Mouse (Mus musculus) kidney, adult 11 months (tissue): ENCODE measurements around the gene Itga3.
"Not testable (repeated sequence)": the region's sequence is repeated elsewhere in the genome, so short reads cannot be mapped to it uniquely, and the experiment has no call there.

Source experiments
- DNase-seq: peaks from one replicate; pipeline ENCODE4 v3.0.0; 2022

Gene Itga3

GRCm38 (mm10) chr11:95026090-95026542, 50.5 kb downstream of the Itga3 start:
- DNase-seq, result peak; percentile 48

- peak; percentile 43 for DNase-seq
These were observed 51.2 kb downstream of the Itga3 start for GRCm38 (mm10) chr11:95025227-95026012.

DNA sequence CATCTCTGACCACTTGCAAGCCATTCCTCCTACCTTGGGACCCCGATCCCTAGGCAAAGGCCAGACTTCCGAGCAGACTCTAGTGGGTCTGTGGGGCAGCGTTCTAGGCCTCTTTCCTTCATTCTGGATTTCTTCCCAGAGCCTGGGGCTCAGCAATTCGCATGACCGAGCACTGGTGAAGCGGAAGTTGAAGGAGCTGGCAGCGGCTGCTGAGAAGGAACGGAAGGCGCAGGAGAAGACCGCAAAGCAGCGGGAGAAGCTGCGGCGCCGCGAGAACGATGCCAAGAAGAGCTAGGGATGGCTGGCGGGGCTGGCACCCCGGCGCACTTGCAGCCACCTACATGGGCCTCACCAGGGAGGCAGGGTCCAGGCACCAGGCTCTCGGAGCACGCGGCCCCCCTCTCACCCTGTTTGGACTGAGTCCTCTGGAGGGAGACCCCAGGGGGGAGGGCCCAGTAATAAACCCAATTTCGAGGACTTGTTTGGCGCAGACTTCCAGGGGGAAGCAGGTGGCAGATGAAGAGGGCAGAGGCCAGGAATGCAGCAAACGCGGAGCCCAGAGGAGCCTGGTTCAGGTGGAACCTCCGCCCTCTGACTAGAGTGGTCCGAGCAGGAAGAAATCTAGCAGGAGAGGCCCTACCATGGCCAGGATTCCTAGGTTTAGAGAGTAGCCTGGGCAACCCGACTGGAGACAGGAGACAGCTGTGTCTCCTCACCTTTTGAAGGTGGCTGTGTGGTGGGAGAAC, 52.0 kb downstream of the Itga3 start:
- peak; percentile 71 for DNase-seq

GRCm38 (mm10) chr11:95023481-95023880, 53.1 kb downstream of the Itga3 start:
- DNase-seq, result no peak

DNA sequence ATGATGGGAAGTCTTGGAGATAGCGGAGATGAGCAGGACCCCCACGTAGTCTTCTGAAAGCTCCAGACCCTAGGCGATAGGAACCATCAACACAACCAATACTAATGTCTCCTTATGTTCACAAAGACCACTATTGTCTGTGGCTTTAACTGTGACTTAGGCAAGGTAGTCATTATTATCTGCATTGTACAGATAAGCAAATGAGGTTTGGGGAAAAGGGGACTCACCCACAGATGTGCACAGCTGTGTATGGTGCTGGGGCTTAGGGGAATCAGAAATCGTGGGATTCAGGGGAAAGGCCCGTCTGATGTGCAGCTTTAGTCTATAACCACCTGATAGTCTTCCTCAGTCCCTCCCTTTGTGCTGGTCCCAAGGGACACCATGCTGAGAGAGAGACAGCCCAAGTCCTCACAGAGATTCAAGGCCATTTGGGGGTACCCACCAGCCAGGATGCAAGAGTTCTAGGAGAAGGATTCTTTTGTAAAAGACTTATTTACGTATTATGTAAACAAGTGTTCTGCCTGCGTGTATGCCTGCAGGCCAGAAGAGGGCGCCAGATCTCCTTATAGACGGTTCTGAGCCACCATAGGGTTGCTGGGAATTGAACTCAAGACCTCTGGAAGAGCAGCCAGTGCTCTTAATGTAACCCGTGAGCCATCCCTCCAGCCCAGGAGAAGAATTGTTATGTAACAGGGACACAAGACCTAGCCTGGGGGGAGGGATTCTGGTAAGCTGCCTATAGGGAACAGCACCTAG, 54.2 kb downstream of the Itga3 start:
- DNase-seq, result no peak

- DNase-seq, result no peak
These were observed 61.1 kb downstream of the Itga3 start for GRCm38 (mm10) chr11:95015484-95015883.

GRCm38 (mm10) chr11:95012487-95012886, 64.1 kb downstream of the Itga3 start:
- no peak for DNase-seq

GRCm38 (mm10) chr11:95012075-95012474, 64.5 kb downstream of the Itga3 start:
- no peak for DNase-seq

DNA sequence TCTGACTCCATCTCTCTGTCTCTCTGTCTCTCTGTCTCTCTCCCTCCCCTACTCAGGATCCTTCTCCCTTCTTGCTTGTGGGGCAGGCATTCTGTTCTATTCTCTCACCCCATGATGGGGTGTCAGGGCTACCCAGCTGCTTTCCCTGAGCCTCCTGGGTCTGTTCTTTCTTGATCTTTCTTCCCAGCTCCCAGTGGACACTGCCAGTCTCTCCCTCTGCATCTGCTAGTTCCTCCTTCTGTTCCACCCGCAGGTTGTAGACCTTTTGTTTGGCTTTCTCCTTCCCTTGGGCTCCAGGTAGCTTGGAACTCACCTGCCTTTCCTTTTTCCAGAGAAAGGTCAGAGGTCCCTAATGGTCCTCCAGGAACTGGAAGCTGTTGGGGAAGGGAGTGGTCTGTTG, 65.2 kb downstream of the Itga3 start:
- no peak for DNase-seq

DNA sequence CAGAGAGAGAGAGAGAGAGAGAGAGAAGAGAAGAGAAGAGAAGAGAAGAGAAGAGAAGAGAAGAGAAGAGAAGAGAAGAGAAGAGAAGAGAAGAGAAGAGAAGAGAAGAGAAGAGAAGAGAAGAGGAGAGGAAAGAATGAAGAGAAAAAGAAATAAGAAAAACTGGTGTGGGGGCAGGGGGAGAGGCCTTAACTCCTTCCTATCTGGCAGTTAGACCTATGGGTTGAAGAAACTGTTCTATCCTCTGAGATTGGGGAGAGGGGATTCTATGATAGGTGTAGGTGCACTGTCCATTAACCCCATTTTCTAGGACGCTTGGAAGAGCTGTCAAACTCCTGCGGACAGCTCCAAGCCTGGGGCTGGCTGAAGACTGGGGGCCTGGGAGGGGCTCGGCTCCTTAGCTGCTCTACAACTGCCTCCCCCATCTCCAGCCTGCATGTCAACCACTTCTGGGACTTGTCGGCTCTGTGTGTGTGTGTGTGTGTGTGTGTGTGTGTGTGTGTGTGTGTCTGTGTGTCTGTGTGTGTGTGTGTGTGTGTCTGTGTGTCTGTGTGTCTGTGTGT, 65.7 kb downstream of the Itga3 start:
- DNase-seq, result not testable (repeated sequence)

GRCm38 (mm10) chr11:95010141-95010739, 66.4 kb downstream of the Itga3 start:
- no peak for DNase-seq

- DNase-seq, result no peak
These were observed 67.0 kb downstream of the Itga3 start, which contains the start of gene Samd14 for GRCm38 (mm10) chr11:95009629-95010014. Gene Samd14 (plus strand): TSS chr11:95009879.

GRCm38 (mm10) chr11:95008661-95009628, 67.7 kb downstream of the Itga3 start:
- no peak for DNase-seq

DNA sequence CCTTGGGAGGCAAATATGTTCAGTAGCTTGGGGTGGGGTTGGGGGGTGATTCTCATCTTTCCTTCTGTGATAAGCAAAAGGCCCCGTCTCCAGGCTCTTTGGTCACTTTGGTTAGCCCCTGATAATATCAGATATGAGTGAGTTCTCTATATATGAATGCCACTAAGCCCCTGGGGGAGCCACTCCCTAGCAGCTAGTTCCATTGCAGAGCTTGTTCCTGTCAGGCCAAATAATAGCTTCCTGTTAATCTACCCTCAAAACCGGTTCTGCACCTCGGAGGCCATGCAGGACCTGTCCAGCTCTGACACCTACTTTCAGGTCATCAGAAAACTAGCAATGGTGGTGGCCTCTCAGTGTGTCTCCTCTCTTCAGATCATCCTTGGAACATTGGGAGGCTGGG, 69.2 kb downstream of the Itga3 start:
- DNase-seq, result no peak

DNA sequence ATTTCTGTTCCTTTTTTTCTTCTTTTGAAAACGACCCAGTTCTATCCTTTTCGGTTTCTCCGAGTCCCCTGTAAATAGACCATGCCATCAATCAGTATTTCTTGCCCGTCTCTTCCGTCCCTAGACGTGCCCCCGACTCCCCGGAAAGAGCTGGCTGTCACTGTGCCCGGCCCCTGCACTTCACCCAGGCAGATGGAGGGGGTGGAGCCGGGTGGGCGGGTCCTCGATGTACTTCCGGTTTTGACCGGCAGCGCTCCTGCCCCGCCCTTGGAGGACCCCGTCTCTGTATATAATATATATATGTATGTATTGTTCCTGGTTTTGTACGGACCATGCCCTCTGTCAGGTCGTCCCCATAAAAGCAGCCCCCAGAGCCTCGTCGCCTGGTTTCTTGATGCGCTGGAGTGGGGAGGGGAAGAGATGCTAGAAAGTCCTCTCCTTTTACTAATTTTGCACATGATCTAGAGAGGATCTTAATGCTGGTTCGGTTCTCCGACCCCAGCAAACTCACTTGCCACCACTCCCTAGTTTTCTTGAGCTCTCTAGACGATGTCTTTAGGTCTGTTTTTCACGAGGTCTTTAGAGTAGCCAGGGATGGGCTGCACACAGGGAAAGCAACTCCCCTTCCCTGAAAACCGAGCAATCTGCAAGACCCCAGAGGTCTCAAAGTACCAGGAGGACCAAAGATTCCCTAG, 69.9 kb downstream of the Itga3 start:
- peak; percentile 71 for DNase-seq

DNA sequence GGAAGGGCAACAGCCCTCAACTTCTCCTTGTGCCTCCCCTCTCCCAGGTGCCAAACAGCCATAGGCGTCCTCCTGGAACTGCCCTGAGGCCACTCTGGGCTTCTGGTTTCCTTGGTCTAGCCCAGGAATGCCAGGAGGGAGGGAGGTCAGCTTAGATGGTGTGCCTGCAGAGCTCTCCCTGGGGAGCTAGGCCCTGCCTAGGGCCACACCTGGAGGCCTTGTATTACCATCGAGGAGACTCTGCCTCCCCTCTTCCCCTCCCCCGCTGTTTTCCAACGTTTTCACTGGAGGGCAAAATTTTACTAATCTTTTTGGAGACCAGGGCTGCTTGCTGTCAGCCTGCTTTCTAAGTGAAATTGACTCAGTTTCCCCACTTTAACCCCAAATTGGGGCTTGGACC, 70.6 kb downstream of the Itga3 start:
- DNase-seq, result no peak

DNA sequence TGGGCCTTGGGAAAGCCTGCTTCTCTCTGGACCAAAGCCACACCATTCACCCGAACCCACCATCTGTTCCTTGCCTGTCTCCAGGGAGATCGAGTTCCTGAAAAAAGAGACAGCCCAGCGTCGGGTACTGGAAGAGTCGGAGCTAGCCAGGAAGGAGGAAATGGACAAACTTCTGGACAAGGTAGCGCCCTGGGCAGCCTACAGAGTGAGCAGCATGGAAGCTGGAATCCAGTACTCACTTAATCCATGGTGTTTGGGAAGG, 71.7 kb downstream of the Itga3 start:
- DNase-seq, result no peak

DNA sequence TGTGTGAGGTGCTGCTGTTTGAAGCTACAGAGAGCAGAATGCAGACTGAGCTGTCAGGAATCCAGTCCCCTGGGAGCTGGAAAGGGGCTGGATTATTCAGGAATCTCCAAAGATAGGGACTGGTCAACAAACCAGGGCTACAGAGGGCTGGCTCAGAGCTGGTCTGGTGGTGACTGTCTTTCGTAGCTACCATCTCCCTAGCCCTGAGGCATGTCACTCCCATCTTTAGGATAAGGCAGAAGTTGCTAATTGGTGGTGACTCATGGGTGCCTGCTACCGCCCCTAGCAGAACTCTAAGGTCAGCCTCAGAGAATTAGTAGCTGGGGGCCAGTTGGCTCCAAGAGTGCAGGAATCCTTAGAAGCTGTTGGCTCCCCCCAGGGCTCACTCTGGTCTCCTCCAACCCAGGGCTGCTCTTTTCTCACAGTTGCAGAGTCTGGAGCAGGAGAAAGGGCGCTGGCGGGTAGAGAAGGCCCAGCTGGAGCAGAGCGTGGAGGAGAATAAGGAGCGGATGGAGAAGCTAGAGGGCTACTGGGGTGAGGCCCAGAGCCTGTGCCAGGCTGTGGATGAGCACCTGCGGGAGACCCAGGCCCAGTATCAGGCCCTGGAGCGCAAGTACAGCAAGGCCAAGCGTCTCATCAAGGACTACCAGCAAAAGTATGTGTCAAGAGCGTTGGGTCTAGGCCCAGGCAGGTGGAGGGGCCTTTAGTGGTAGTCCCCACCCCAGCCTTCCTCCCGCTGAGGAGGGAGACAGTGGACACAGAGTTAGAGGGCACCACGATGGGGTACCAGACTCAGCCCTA, 72.3 kb downstream of the Itga3 start:
- no peak for DNase-seq

GRCm38 (mm10) chr11:95002705-95003104, 73.9 kb downstream of the Itga3 start:
- no peak for DNase-seq
